Mouse (Mus musculus) limb, embryonic 15.5 days (tissue): ENCODE measurements around the gene Ptprn2. TPM values are rescaled to one million over a fixed set of nuclear protein-coding genes. Genes with fewer than 3 reads are reported as not detected.

Experiments used
- ATAC-seq: fragments of 200-750 bp; cut with Nextera tagmentation; 2 replicates; pipeline ENCODE4 v1.8.0; 2017; ENCODE audit warnings: low read depth, moderate TSS enrichment; ENCODE audit not compliant: insufficient number of reproducible peaks, low FRiP score, low TSS enrichment
- H3K27ac ChIP-seq: fragments of 300-500 bp; sonication (generic); 2 replicates; pipeline ENCODE4 v1.5.1; 2015; ENCODE audit warnings: moderate library complexity, mild to moderate bottlenecking, inconsistent platforms
- H3K27me3 ChIP-seq: fragments of 300-500 bp; sonication (generic); 2 replicates; pipeline ENCODE4 v1.6.1; 2015; ENCODE audit warnings: inconsistent platforms
- H3K36me3 ChIP-seq: fragments of 300-500 bp; sonication (generic); 2 replicates; pipeline ENCODE4 v1.6.1; 2015; ENCODE audit warnings: inconsistent platforms
- H3K4me1 ChIP-seq: fragments of 300-500 bp; sonication (generic); 2 replicates; pipeline ENCODE4 v1.6.1; 2015; ENCODE audit warnings: inconsistent platforms
- H3K4me2 ChIP-seq: fragments of 300-500 bp; sonication (generic); 2 replicates; pipeline ENCODE4 v1.6.1; 2015; ENCODE audit warnings: mild to moderate bottlenecking, inconsistent platforms
- H3K4me3 ChIP-seq: fragments of 300-500 bp; sonication (generic); 2 replicates; pipeline ENCODE4 v1.5.1; 2015; ENCODE audit warnings: mild to moderate bottlenecking, inconsistent platforms
- H3K9ac ChIP-seq: fragments of 300-500 bp; sonication (generic); 2 replicates; pipeline ENCODE4 v1.6.1; 2015; ENCODE audit warnings: inconsistent platforms
- H3K9me3 ChIP-seq: fragments of 300-500 bp; sonication (generic); 2 replicates; pipeline ENCODE4 v1.6.1; 2016; ENCODE audit warnings: inconsistent platforms
- WGBS: fragments of 180-500 bp; shearing (Covaris S2); methylation state at CpG from one replicate; pipeline ENCODE4 v1.1.7; 2015; 5-methylcytosine and 5-hydroxymethylcytosine counted together
- polyA plus RNA-seq: library from polyadenylated mRNA; unstranded; fragments of >200 nt; fragmentation: Nextera tagmentation; extraction: Ambion mirVana; gene quantifications from 2 replicates; pipeline ENCODE4 v1.2.1, GENCODE M21; 2015

Gene Ptprn2
- polyA plus RNA-seq, 1 experiment from 2014 or later, result 0.15 TPM

- Histone ChIP-seq H3K9me3 (no peaks in the 10 kb centered on the region), H3K9ac (no peak overlapping the region), H3K4me3 (no peak overlapping the region), H3K4me1 (no peaks in the 10 kb centered on the region), H3K27ac (no peak overlapping the region), H3K4me2 (no peak overlapping the region), H3K36me3 (no peaks in the 10 kb centered on the region), H3K27me3 (no peaks in the 10 kb centered on the region)
- ATAC-seq, result no peak
- WGBS, result 85% methylated on average over 6 of the region's 6 CpGs
Measured at GRCm38 (mm10) chr12:116978201-116978600, 492.7 kb downstream of the Ptprn2 start.

GRCm38 (mm10) chr12:116981315-116981714 lies 495.8 kb downstream of the Ptprn2 start:
- no peak for ATAC-seq
- 90% methylated on average over 1 of the region's 1 CpGs for WGBS
- no peak overlapping the region for H3K4me3 ChIP-seq

GRCm38 (mm10) chr12:116989144-116989543 lies 503.6 kb downstream of the Ptprn2 start:
- WGBS, result 62% methylated on average over 10 of the region's 10 CpGs
- Histone ChIP-seq H3K4me2 (no peak overlapping the region), H3K9me3 (no peaks in the 10 kb centered on the region), H3K27me3 (no peaks in the 10 kb centered on the region), H3K4me3 (no peak overlapping the region), H3K27ac (no peak overlapping the region), H3K9ac (no peak overlapping the region), H3K36me3 (no peaks in the 10 kb centered on the region), H3K4me1 (no peaks in the 10 kb centered on the region)
- ATAC-seq, result no peak

More at GRCm38 (mm10) chr12:116981315-116981714, 495.8 kb downstream of the Ptprn2 start:
- Histone ChIP-seq H3K27ac (no peak overlapping the region), H3K4me2 (no peak overlapping the region), H3K4me1 (no peaks in the 10 kb centered on the region), H3K27me3 (no peaks in the 10 kb centered on the region), H3K9ac (no peak overlapping the region), H3K9me3 (no peaks in the 10 kb centered on the region), H3K36me3 (no peaks in the 10 kb centered on the region)

GRCm38 (mm10) chr12:117001546-117002148 lies 516.1 kb downstream of the Ptprn2 start:
- no peak overlapping the region for H3K4me2 ChIP-seq
- no peak overlapping the region for H3K4me3 ChIP-seq
- no peaks in the 10 kb centered on the region for H3K27me3 ChIP-seq
- no peak overlapping the region for H3K9ac ChIP-seq
- H3K4me1 ChIP-seq, result no peaks in the 10 kb centered on the region
- no peaks in the 10 kb centered on the region for H3K9me3 ChIP-seq
- no peak for ATAC-seq
- WGBS, result 85% methylated on average over 2 of the region's 2 CpGs
- no peak overlapping the region for H3K27ac ChIP-seq
- H3K36me3 ChIP-seq, result no peaks in the 10 kb centered on the region

GRCm38 (mm10) chr12:117016753-117017595 lies 531.5 kb downstream of the Ptprn2 start:
- no peak for ATAC-seq
- WGBS, result 74% methylated on average over 15 of the region's 15 CpGs
- H3K4me1 ChIP-seq, result no peaks in the 10 kb centered on the region

GRCm38 (mm10) chr12:117017912-117018311 lies 532.4 kb downstream of the Ptprn2 start:
- no peak overlapping the region for H3K4me3 ChIP-seq
- H3K9me3 ChIP-seq, result no peaks in the 10 kb centered on the region
- no peaks in the 10 kb centered on the region for H3K36me3 ChIP-seq
- H3K9ac ChIP-seq, result no peak overlapping the region
- 19% methylated on average over 2 of the region's 2 CpGs for WGBS
- no peak overlapping the region for H3K4me2 ChIP-seq
- H3K27me3 ChIP-seq, result no peaks in the 10 kb centered on the region
- H3K4me1 ChIP-seq, result no peaks in the 10 kb centered on the region
- no peak overlapping the region for H3K27ac ChIP-seq
- no peak for ATAC-seq

More at GRCm38 (mm10) chr12:117016753-117017595, 531.5 kb downstream of the Ptprn2 start:
- Histone ChIP-seq H3K9ac (no peak overlapping the region), H3K4me2 (no peak overlapping the region), H3K36me3 (no peaks in the 10 kb centered on the region), H3K27me3 (no peaks in the 10 kb centered on the region), H3K9me3 (no peaks in the 10 kb centered on the region), H3K4me3 (no peak overlapping the region), H3K27ac (no peak overlapping the region)

GRCm38 (mm10) chr12:117023235-117023634 lies 537.7 kb downstream of the Ptprn2 start:
- H3K36me3 ChIP-seq, result no peaks in the 10 kb centered on the region
- H3K9me3 ChIP-seq, result no peaks in the 10 kb centered on the region
- H3K4me2 ChIP-seq, result no peak overlapping the region
- H3K27me3 ChIP-seq, result no peaks in the 10 kb centered on the region
- ATAC-seq, result no peak
- 46% methylated on average over 4 of the region's 4 CpGs for WGBS
- no peak overlapping the region for H3K9ac ChIP-seq
- H3K27ac ChIP-seq, result no peak overlapping the region
- H3K4me1 ChIP-seq, result 0 out of 2 replicates have a peak, but pooled peaks cover 5% of the 10 kb centered on the region
- H3K4me3 ChIP-seq, result no peak overlapping the region

GRCm38 (mm10) chr12:117024916-117025315 lies 539.4 kb downstream of the Ptprn2 start:
- Histone ChIP-seq H3K27me3 (no peaks in the 10 kb centered on the region), H3K4me2 (no peak overlapping the region), H3K9me3 (no peaks in the 10 kb centered on the region), H3K4me1 (0 out of 2 replicates have a peak, but pooled peaks cover 5% of the 10 kb centered on the region), H3K36me3 (no peaks in the 10 kb centered on the region), H3K9ac (no peak overlapping the region), H3K27ac (no peak overlapping the region), H3K4me3 (no peak overlapping the region)
- 66% methylated on average over 4 of the region's 4 CpGs for WGBS
- no peak for ATAC-seq

- Histone ChIP-seq H3K36me3 (no peaks in the 10 kb centered on the region), H3K27ac (no peak overlapping the region), H3K4me2 (no peak overlapping the region), H3K9me3 (no peaks in the 10 kb centered on the region), H3K27me3 (no peaks in the 10 kb centered on the region), H3K4me3 (no peak overlapping the region), H3K4me1 (0 out of 2 replicates have a peak, but pooled peaks cover 5% of the 10 kb centered on the region), H3K9ac (no peak overlapping the region)
- ATAC-seq, result no peak
Measured at GRCm38 (mm10) chr12:117025676-117026075, 540.2 kb downstream of the Ptprn2 start.

GRCm38 (mm10) chr12:117027351-117027750 lies 541.8 kb downstream of the Ptprn2 start:
- Histone ChIP-seq H3K27me3 (no peaks in the 10 kb centered on the region), H3K4me2 (no peak overlapping the region), H3K4me3 (no peak overlapping the region), H3K36me3 (no peaks in the 10 kb centered on the region), H3K27ac (no peak overlapping the region), H3K9ac (no peak overlapping the region), H3K4me1 (0 out of 2 replicates have a peak, but pooled peaks cover 5% of the 10 kb centered on the region), H3K9me3 (no peaks in the 10 kb centered on the region)
- ATAC-seq, result peak; percentile 41; the same call in 1 of the 2 replicates
- 84% methylated on average over 6 of the region's 6 CpGs for WGBS

GRCm38 (mm10) chr12:117028333-117028961 lies 542.9 kb downstream of the Ptprn2 start:
- Histone ChIP-seq H3K9ac (no peak overlapping the region), H3K27me3 (no peaks in the 10 kb centered on the region), H3K4me1 (0 out of 2 replicates have a peak, but pooled peaks cover 5% of the 10 kb centered on the region), H3K4me2 (no peak overlapping the region), H3K36me3 (no peaks in the 10 kb centered on the region), H3K4me3 (no peak overlapping the region), H3K9me3 (no peaks in the 10 kb centered on the region), H3K27ac (no peak overlapping the region)
- WGBS, result 66% methylated on average over 5 of the region's 5 CpGs
- ATAC-seq, result no peak

- no peak for ATAC-seq
Measured at GRCm38 (mm10) chr12:117033172-117033571, 547.7 kb downstream of the Ptprn2 start.

More at GRCm38 (mm10) chr12:117033172-117033571, 547.7 kb downstream of the Ptprn2 start:
- Histone ChIP-seq H3K9me3 (no peaks in the 10 kb centered on the region), H3K4me3 (no peak overlapping the region), H3K36me3 (no peaks in the 10 kb centered on the region), H3K27me3 (no peaks in the 10 kb centered on the region), H3K9ac (no peak overlapping the region), H3K4me1 (no peaks in the 10 kb centered on the region), H3K4me2 (no peak overlapping the region), H3K27ac (no peak overlapping the region)
- 83% methylated on average over 1 of the region's 1 CpGs for WGBS
